Mouse (Mus musculus): ENCODE measurements at regions not wholly inside any gene's neighbourhood (a gene's known extent, or its start where the extent isn't known, plus 50 kb on each side); places are given as distances from the start of the nearest gene placed in this dataset.

GRCm38 (mm10) chr8:10931266-10931665, 77.0 kb downstream of the Irs2 start:
- no peak for DNase-seq

DNA sequence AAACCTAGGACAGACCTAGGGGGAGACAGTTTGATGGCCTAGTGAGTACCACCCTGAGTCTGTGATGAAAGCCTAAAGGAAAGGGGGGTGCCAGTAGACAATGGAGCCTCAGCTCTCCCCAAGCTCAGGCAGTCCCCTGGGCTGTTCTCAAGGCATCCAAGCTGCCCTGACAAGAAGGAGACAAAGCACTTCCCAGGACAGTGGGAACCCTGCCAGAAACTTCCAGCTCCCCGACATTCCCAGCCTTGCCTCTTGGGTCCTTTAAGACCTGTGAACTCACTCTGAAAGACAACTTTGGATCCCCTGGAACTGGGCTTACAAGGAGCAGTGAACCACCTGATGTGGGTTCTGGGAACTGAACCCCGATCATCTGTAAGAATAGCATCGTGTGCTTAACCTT, 79.4 kb downstream of the Irs2 start:
- peak; percentile 30 for DNase-seq

GRCm38 (mm10) chr8:10928342-10928794, 79.9 kb downstream of the Irs2 start:
- peak; percentile 44 for DNase-seq

DNA sequence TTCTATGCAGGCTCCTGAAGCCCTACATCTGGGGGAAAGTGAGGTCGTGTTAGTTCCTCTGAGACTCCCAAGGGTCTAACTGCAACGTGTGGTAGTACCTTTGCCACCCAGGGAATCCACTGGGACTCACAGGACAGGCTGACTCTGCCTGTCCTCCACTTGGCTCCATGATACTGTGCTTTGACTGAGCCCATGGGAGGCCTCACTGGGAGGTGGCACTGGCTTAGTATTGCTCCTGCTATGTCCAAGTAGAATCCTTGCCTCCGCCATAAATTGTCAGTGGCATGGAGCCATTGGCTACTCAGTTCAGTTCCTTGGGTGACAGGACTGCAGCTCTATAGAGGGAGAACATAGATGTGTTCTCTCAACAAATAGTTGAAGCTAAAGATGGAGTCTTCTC, 81.1 kb downstream of the Irs2 start:
- DNase-seq, result no peak

GRCm38 (mm10) chr8:10926518-10926915, 81.7 kb downstream of the Irs2 start:
- DNase-seq, result no peak

DNA sequence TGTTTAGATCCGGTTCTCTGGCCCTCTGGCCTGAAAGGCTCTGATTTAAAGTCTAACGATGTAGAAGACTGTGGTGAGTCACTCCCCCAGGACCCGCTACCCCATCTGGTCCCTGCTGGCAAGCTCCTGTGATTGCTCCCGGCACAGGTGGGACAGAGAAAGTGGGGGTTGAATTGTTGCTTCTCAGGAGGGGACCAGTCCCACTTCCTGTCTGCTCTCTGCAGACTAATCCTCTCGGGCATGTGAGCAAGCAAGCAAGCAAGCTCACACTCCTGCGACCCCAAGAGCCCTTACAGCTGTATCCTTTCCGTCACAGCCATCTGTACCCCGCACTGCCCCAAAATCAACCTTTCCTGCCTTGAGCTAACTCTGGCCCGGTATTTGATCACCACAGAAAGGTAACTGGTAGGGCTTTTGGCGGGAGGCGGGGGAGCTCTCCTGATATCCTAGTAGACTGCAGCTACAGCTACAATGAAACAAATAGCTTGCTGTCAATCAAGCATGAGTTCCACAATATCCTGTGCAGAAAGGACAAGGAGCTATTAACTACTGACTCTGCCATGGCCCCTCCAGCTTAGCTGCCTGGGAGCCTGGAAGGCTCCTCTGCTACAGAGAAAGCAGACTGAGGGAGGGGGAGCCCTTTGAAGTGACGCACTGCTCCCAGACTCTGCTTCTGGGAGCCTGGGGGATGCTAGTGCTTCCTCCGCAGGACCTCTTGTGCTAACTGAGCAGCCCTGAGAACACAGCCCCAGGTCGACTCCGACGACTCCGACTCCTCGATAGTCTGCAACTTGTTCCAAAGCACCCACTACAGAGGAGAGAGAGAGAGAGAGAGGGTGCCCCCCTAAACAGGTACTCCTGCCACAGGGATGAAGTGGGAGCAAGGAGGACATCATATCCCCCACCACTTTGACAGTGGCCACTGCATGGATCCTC, 82.4 kb downstream of the Irs2 start:
- DNase-seq, result no peak

DNA sequence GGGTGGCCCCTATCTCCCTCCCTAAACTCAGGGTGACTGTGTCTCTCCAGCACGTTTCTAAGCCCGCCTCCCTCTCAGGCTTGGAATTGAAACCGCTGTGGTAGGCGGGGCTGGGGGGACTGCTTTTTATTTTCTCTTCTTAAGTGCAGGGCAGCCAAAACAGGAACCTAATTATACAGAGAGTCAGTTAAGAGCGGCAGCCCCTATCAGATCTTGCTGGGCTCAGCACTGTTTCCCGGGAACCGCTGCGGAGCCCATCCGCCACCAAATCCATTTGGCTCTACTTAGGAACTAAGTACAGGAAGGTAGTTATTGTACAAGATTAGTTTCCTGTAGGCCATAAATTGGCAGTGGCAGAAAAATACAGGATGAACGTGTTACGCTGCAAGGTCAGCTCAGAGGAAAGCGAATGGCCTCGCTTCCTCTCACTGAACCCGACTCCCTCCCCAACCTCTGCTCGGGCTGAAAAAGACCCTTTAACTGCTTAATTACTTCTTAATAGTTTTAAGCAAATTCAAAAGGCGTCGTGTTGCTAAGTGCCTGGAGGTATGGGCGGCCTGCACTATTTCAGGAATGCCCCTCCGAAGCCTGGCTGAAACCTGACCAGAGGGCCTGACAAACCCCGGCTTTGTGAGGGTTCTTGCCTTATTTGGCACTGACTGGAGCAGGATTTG, 83.6 kb downstream of the Irs2 start:
- peak; percentile 36 for DNase-seq

GRCm38 (mm10) chr8:10924001-10924490, 84.2 kb downstream of the Irs2 start:
- DNase-seq, result no peak

GRCm38 (mm10) chr8:10923071-10924000, 84.9 kb downstream of the Irs2 start:
- DNase-seq, result no peak

- no peak for DNase-seq
Observed at GRCm38 (mm10) chr8:10922209-10923030, 85.8 kb downstream of the Irs2 start.

DNA sequence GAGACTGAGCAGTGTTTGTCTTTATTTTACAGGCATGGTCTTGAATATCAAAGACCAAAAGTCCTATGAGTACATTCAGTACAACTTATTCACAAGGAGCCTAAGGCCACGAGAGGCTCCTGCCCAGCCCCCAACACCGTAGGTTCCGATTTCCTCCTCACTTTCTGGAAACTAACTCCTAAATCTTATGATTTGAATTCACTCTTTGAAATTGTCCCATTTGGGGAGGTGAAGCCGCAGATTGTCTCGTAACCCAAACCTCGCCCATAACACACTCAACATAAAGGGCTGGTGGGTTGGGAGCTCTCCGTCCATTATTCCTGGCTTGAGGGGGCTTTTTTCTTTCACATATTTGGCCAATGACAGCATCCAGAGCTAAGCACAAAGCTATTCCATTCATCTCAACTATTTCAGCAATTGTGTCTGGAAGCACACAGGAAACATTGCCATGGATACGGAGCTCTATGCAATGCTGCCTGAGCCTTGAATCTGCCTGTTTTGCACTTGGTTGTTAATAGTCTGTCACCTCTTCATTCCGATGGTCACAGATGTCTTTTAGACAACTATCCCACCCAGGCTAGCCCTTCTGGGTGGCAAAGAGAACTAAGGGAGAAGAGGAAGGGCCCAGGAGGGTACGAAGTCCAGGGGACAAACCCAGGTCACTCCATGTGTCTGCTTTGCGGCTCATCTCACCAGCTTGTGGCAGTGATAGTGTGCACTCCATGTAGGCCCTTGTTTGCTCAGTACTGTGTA, 86.6 kb downstream of the Irs2 start:
- DNase-seq, result no peak

DNA sequence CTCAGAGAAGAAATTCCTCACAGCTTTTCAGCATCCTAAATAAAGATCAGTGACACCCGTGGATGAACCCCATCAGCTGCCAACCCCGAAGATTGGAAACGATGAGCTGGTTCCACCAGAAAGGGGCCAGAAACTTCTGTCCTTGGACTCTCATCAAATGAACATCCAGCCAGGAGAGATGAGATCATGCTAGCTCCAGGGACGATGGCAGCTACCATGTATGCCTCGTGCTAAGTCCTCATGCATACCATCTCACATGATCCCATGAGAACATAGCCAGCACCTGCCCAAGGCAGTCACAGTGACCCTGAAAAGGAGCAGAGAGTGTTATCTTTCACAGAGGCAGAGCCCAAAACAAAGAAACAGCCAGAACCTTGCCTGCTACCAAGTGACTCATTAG, 88.6 kb downstream of the Irs2 start:
- DNase-seq, result no peak

GRCm38 (mm10) chr8:10918403-10919035, 89.7 kb downstream of the Irs2 start:
- no peak for DNase-seq

- DNase-seq, result no peak
Observed at GRCm38 (mm10) chr8:10914616-10915015, 93.6 kb downstream of the Irs2 start.

DNA sequence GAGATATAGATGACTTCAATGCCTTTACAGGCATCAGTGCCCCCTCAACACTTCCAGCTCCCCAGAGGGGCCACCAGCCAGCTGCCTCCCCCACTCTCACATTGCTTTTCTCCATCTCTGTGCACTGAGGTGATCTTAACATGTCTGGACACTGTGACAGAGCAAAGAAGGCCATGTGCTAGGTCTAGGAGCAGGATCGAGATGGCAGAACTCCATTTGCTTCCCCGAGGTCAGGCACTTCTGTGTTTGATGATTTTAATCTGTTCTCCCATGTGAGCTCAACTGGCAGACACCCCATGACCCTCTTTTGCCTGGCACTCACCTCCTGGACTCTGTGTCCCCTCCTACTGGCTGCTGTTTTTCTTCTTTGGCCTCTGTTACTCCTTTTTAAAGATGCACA, 95.8 kb downstream of the Irs2 start:
- no peak for DNase-seq

DNA sequence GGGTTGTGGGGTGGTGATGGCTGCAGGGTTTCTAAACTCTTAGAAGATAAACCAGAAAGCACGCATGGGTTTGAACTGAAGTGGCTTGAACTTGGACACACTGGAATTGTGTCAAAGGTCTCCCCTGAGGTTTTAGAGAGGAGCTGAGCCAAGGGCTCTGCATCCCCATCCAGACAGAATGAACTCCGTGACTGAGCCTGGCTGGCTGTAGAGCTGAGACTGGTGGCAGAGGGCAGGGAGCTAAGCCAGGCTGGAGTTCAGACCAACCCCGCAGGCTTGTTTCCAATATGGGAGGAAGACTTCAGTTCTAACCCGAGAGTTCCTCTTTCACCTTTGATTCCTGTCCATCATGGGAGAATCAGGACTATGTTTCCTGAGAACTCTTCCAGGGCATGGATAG, 96.9 kb downstream of the Irs2 start:
- no peak for DNase-seq

GRCm38 (mm10) chr8:10910954-10911353, 97.3 kb downstream of the Irs2 start:
- DNase-seq, result no peak

- no peak for DNase-seq
Observed at GRCm38 (mm10) chr8:10910244-10910872, 97.9 kb downstream of the Irs2 start.

DNA sequence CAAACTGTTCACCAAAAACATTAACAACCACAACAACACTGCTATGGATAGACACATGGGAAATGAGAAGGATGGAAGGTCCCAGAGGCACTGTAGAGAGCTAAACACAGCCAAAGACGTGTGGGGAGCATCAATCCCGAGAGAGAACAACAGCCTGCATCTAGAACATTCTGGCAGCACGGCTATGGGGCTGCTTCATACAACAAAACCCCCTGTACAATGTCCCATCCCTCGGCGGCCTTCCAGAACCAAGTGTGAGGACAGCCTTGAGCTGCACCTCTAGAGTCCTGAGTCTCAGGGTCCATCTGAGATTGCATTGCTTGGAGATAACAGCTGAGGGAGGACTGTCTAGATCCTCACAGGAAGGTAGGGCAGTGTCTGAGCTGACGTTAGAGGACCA, 99.1 kb downstream of the Irs2 start:
- DNase-seq, result no peak

DNA sequence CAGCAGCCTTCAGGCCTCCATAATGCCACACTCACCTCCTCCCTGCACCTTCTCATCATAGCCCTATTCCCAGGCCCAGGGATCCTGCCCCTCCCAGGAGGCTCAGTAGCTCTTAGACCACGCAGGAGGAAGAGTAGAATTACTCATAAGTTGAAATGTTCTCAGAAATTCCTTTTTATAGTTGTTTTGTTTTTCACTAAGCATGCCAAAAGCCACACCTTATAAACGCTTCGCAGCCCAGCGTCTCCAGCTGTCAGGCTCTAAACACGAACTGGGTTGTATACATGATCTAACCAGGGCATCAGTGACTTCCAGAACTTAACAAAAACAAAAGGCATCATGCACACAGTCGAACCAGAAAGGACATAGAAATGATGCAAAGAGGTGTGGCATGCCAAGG, 101.9 kb downstream of the Irs2 start:
- DNase-seq, result no peak
